In genomic region chr13:90985417-90985816, GRCm38 (mm10) we compare ENCODE assay signal across 12 mouse cellular contexts.
"Had no signal": no experiment of that assay in that cellular context is flagged by ENCODE, and none has a peak within 500 bp of the region (broad histone marks: within the 10 kb centered on the region; RNA-seq: fewer than 3 reads in every experiment).

No protein-coding gene starts in this region.

- H3K27ac ChIP-seq: midbrain, embryonic 10.5 days; midbrain, embryonic 12.5 days; neural tube, embryonic 12.5 days had no signal

- H3K4me2 ChIP-seq: lung, embryonic 14.5 days; midbrain, embryonic 12.5 days; neural tube, embryonic 12.5 days had no signal

- H3K27me3 ChIP-seq: midbrain, embryonic 12.5 days; neural tube, embryonic 12.5 days had no signal

- DNase-seq: lung, adult 18-20 months; lung, embryonic 14.5 days; lung, postnatal 10 days; lung, postnatal 4 days; midbrain, embryonic 14.5 days; right cerebral cortex, postnatal 14 days; thymus, adult 18-20 months; thymus, postnatal 14 days; thymus, postnatal 36 days had no signal

- H3K9ac ChIP-seq: lung, embryonic 14.5 days; midbrain, embryonic 12.5 days; neural tube, embryonic 12.5 days had no signal

- H3K9me3 ChIP-seq: midbrain, embryonic 10.5 days; midbrain, embryonic 12.5 days; neural tube, embryonic 12.5 days had no signal

- H3K36me3 ChIP-seq: midbrain, embryonic 10.5 days; midbrain, embryonic 12.5 days; neural tube, embryonic 12.5 days had no signal

- H3K4me1 ChIP-seq: midbrain, embryonic 10.5 days; midbrain, embryonic 12.5 days; neural tube, embryonic 12.5 days had no signal

- H3K4me3 ChIP-seq: midbrain, embryonic 10.5 days; midbrain, embryonic 12.5 days; neural tube, embryonic 12.5 days had no signal
